Mouse (Mus musculus) c-Kit-negative CD71-positive TER-119-positive erythroid progenitor cells, embryonic 14.5 days (primary cell): ENCODE measurements around the gene Hrh3.

Experiments
- DNase-seq: peaks from one replicate; pipeline ENCODE4 v3.0.0-alpha.2; 2013; ENCODE audit warnings: low read depth, low spot score

Hrh3 gene

GRCm38 (mm10) chr2:180103978-180104658, at the start of gene Hrh3:
Gene Hrh3 (minus strand): TSS chr2:180104488.
- no peak for DNase-seq

- no peak for DNase-seq
Observed at GRCm38 (mm10) chr2:180148551-180148950, 44.3 kb upstream of the Hrh3 start.

GRCm38 (mm10) chr2:180147379-180147778, 43.1 kb upstream of the Hrh3 start:
- no peak for DNase-seq

- DNase-seq = no peak
Observed at GRCm38 (mm10) chr2:180146091-180146490, 41.8 kb upstream of the Hrh3 start.

- no peak for DNase-seq
Observed at GRCm38 (mm10) chr2:180135414-180135813, 31.1 kb upstream of the Hrh3 start.

- no peak for DNase-seq
Observed at GRCm38 (mm10) chr2:180133911-180134310, 29.6 kb upstream of the Hrh3 start.

GRCm38 (mm10) chr2:180133231-180133630, 28.9 kb upstream of the Hrh3 start:
- DNase-seq = no peak

- no peak for DNase-seq
Observed at GRCm38 (mm10) chr2:180127675-180128074, 23.4 kb upstream of the Hrh3 start.

GRCm38 (mm10) chr2:180126195-180126594, 21.9 kb upstream of the Hrh3 start:
- no peak for DNase-seq

- no peak for DNase-seq
Observed at GRCm38 (mm10) chr2:180124192-180124591, 19.9 kb upstream of the Hrh3 start.

GRCm38 (mm10) chr2:180120292-180120761, 16.0 kb upstream of the Hrh3 start:
- no peak for DNase-seq

- peak; percentile 20 for DNase-seq
Observed at GRCm38 (mm10) chr2:180119439-180120291, 15.4 kb upstream of the Hrh3 start.

GRCm38 (mm10) chr2:180118661-180119438, 14.6 kb upstream of the Hrh3 start, which contains the start of gene Osbpl2:
Gene Osbpl2 (plus strand): TSS chr2:180119306.
- peak; percentile 95 for DNase-seq

GRCm38 (mm10) chr2:180117485-180118194, 13.4 kb upstream of the Hrh3 start:
- no peak for DNase-seq

- no peak for DNase-seq
Observed at GRCm38 (mm10) chr2:180116741-180117484, 12.6 kb upstream of the Hrh3 start.

GRCm38 (mm10) chr2:180116081-180116493, 11.8 kb upstream of the Hrh3 start:
- no peak for DNase-seq

- no peak for DNase-seq
Observed at GRCm38 (mm10) chr2:180115279-180115678, 11.0 kb upstream of the Hrh3 start.

- no peak for DNase-seq
Observed at GRCm38 (mm10) chr2:180113909-180114890, 9.9 kb upstream of the Hrh3 start.

- DNase-seq = no peak
Observed at GRCm38 (mm10) chr2:180108285-180108684, 4.0 kb upstream of the Hrh3 start.
